In genomic region chr2:68003091-68003490, GRCm38 (mm10) we compare ENCODE assay signal across 12 mouse cellular contexts.
"Had no signal": no experiment of that assay in that cellular context is flagged by ENCODE, and none has a peak within 500 bp of the region (broad histone marks: within the 10 kb centered on the region; RNA-seq: fewer than 3 reads in every experiment).

No protein-coding gene starts in this region.

- H3K27me3 ChIP-seq: kidney, embryonic 15.5 days; limb, embryonic 15.5 days; liver, embryonic 12.5 days; neural tube, embryonic 12.5 days had no signal

- H3K4me3 ChIP-seq: kidney, embryonic 15.5 days; limb, embryonic 15.5 days; liver, embryonic 12.5 days; midbrain, embryonic 10.5 days; neural tube, embryonic 12.5 days had no signal

- H3K9ac ChIP-seq: kidney, embryonic 15.5 days; limb, embryonic 15.5 days; liver, embryonic 12.5 days; lung, embryonic 14.5 days; neural tube, embryonic 12.5 days had no signal

- H3K27ac ChIP-seq: kidney, embryonic 15.5 days; limb, embryonic 15.5 days; liver, embryonic 12.5 days; midbrain, embryonic 10.5 days; neural tube, embryonic 12.5 days had no signal

- H3K9me3 ChIP-seq: kidney, embryonic 15.5 days; limb, embryonic 15.5 days; liver, embryonic 12.5 days; midbrain, embryonic 10.5 days; neural tube, embryonic 12.5 days had no signal

- H3K36me3 ChIP-seq: kidney, embryonic 15.5 days; limb, embryonic 15.5 days; liver, embryonic 12.5 days; midbrain, embryonic 10.5 days; neural tube, embryonic 12.5 days had no signal

- H3K4me1 ChIP-seq: kidney, embryonic 15.5 days; limb, embryonic 15.5 days; liver, embryonic 12.5 days; midbrain, embryonic 10.5 days; neural tube, embryonic 12.5 days had no signal

- DNase-seq: kidney, postnatal 14 days; lung, embryonic 14.5 days; lung, postnatal 10 days; lung, postnatal 4 days; midbrain, embryonic 14.5 days; thymus, adult 18-20 months; thymus, postnatal 14 days had no signal

- ATAC-seq: liver, embryonic 12.5 days had no signal

- H3K4me2 ChIP-seq: kidney, embryonic 15.5 days; limb, embryonic 15.5 days; liver, embryonic 12.5 days; lung, embryonic 14.5 days; neural tube, embryonic 12.5 days had no signal
